Comparison of ENCODE assay signal across 8 mouse cellular contexts in the genomic region with DNA sequence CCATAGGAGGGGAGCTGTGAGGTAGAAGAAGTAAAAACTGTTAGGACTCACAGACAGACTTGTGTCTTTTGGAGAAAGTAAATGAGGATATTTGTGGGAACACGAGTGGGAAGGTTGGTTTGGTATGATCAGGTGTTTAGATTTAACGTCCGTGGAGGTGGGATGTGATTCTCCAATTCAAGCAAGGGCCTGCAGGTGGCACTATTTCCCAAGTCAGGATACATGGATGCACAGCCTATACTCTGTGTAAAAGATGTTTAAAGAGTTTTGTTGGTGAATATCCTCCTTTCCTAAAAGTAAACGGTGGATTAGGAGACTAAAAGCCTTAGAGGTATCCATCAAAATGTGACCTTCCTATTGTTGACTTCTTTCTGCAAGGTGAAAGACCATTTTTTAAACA. TPM values are rescaled to one million over a fixed set of nuclear protein-coding genes. Genes with fewer than 3 reads are reported as not detected.
DNase-seq lines count a peak whose midpoint lies in the region; ATAC-seq and TF ChIP-seq lines count a peak whose summit lies in the region.
"Had no signal": no experiment of that assay in that cellular context is flagged by ENCODE, and none has a peak within 500 bp of the region (broad histone marks: within the 10 kb centered on the region; RNA-seq: fewer than 3 reads in every experiment).

No protein-coding gene starts in this region.

- H3K4me2 ChIP-seq in kidney, postnatal 0 days (ENCODE audit: low read length) = no peak overlapping the region
- no peak overlapping the region for H3K4me2 ChIP-seq in lung, postnatal 0 days (replicated peaks; ENCODE audit: low read depth, low read length)

- ATAC-seq in kidney, postnatal 0 days (replicated peaks; ENCODE audit: low FRiP score, low read depth) = no peak; the same call in 1 of the 2 replicates
- ATAC-seq in lung, postnatal 0 days = no peak

- no peak for TF ChIP-seq EP300 in lung, postnatal 0 days (IDR thresholded peaks at IDR 0.05)

- no peaks in the 10 kb centered on the region for H3K9me3 ChIP-seq in embryonic facial prominence, embryonic 10.5 days
- no peaks in the 10 kb centered on the region for H3K9me3 ChIP-seq in kidney, postnatal 0 days (replicated peaks; ENCODE audit: low read length)
- H3K9me3 ChIP-seq in lung, postnatal 0 days (ENCODE audit: low read length) = no peaks in the 10 kb centered on the region
- H3K9me3 ChIP-seq: megakaryocyte, embryonic 14.5 days had no signal

- H3K36me3 ChIP-seq in embryonic facial prominence, embryonic 10.5 days (replicated peaks) = no peaks in the 10 kb centered on the region
- no peaks in the 10 kb centered on the region for H3K36me3 ChIP-seq in kidney, postnatal 0 days (ENCODE audit: insufficient read depth, low read length)
- no peaks in the 10 kb centered on the region for H3K36me3 ChIP-seq in lung, postnatal 0 days (ENCODE audit: insufficient read depth, low read length)

- DNase-seq in ovary, postnatal 14 days (ENCODE audit: low spot score) = peak; percentile 39
- no peak for DNase-seq in ovary, postnatal 10 days (ENCODE audit: low spot score)
- DNase-seq in adrenal gland, postnatal 36 days = peak; percentile 50 to 66
- DNase-seq in embryonic facial prominence, embryonic 10.5 days (ENCODE audit: low spot score) = peak; percentile 37
- DNase-seq in kidney, postnatal 0 days (ENCODE audit: low spot score) = peak; percentile 42
- DNase-seq in lung, postnatal 0 days (ENCODE audit: low spot score) = peak; percentile 30
- DNase-seq in right cerebral cortex, postnatal 25 days = peak; percentile 52

- peak; percentile 89 for TF ChIP-seq CTCF in kidney, postnatal 0 days (IDR thresholded peaks at IDR 0.05; ENCODE audit: low read depth)
- peak; percentile 76 for TF ChIP-seq CTCF in lung, postnatal 0 days (IDR thresholded peaks at IDR 0.05)

- H3K4me3 ChIP-seq in embryonic facial prominence, embryonic 10.5 days = no peak overlapping the region
- no peak overlapping the region for H3K4me3 ChIP-seq in kidney, postnatal 0 days (replicated peaks; ENCODE audit: low read depth, low read length)
- H3K4me3 ChIP-seq in lung, postnatal 0 days (ENCODE audit: low read depth, low read length) = no peak overlapping the region
- H3K4me3 ChIP-seq: megakaryocyte, embryonic 14.5 days had no signal

- H3K9ac ChIP-seq in kidney, postnatal 0 days (ENCODE audit: low read depth, low read length) = no peak overlapping the region
- no peak overlapping the region for H3K9ac ChIP-seq in lung, postnatal 0 days (replicated peaks; ENCODE audit: low read depth)

- no peaks in the 10 kb centered on the region for H3K27me3 ChIP-seq in embryonic facial prominence, embryonic 10.5 days (replicated peaks; ENCODE audit: low read depth, poor library complexity, severe bottlenecking)
- H3K27me3 ChIP-seq in kidney, postnatal 0 days (ENCODE audit: insufficient read depth, low read length) = no peaks in the 10 kb centered on the region
- H3K27me3 ChIP-seq in lung, postnatal 0 days (replicated peaks; ENCODE audit: insufficient read depth, low read length) = no peaks in the 10 kb centered on the region
- H3K27me3 ChIP-seq: megakaryocyte, embryonic 14.5 days had no signal

- 10% methylated on average over 4 of the region's 4 CpGs for WGBS in embryonic facial prominence, embryonic 10.5 days
- 6% methylated on average over 4 of the region's 4 CpGs for WGBS in kidney, postnatal 0 days
- WGBS in lung, postnatal 0 days = 2% methylated on average over 4 of the region's 4 CpGs

- no peaks in the 10 kb centered on the region for H3K4me1 ChIP-seq in embryonic facial prominence, embryonic 10.5 days
- no peaks in the 10 kb centered on the region for H3K4me1 ChIP-seq in kidney, postnatal 0 days (replicated peaks; ENCODE audit: insufficient read depth, low read length)
- no peaks in the 10 kb centered on the region for H3K4me1 ChIP-seq in lung, postnatal 0 days (ENCODE audit: insufficient read depth, low read depth, low read length)
- H3K4me1 ChIP-seq: megakaryocyte, embryonic 14.5 days had no signal

- no peak overlapping the region for H3K27ac ChIP-seq in embryonic facial prominence, embryonic 10.5 days (replicated peaks)
- no peak overlapping the region for H3K27ac ChIP-seq in kidney, postnatal 0 days
- no peak overlapping the region for H3K27ac ChIP-seq in lung, postnatal 0 days (ENCODE audit: low read length)

RNA-seq across cellular contexts. Expression of gene Hebp2, which starts 17.1 kb away (rescaled TPM):
- total RNA-seq in adrenal gland, postnatal 36 days (2021) = 1 to 10 TPM; 3.6 to 4.5 TPM
- 15.5 and 16.0 TPM in 2 replicates for polyA plus RNA-seq in embryonic facial prominence, embryonic 10.5 days (2016; fragmentation: Nextera tagmentation; extraction: Ambion mirVana)
- 18.2 and 19.1 TPM in 2 replicates for polyA plus RNA-seq in kidney, postnatal 0 days (2015; fragmentation: Nextera tagmentation; extraction: Ambion mirVana)
- 2.7 and 3.4 TPM in 2 replicates for polyA plus RNA-seq in lung, postnatal 0 days (2015; fragmentation: Nextera tagmentation; extraction: Ambion mirVana)
